ENCODE assay signal across 19 mouse cellular contexts in the genomic region with DNA sequence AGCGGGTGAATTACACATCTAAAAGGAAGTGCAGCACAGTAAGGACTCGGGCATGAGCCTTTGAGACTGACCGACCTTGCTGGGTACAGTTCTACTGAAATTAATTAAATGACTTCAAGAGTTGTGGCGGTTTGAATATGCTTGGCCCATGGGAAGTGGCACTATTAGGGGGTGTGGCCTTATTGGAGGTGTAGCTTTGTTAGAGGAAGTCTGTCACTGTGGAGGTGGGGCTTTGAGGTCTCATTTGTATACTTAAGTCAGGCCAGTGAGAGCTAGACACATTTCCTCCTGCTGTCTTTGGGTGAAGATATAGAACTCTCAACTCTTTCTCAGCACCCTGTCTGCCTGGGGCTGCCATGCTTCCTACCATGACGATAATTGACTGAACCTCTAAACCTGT. TPM values are rescaled to one million over a fixed set of nuclear protein-coding genes. Genes with fewer than 3 reads are reported as not detected.
DNase-seq lines count a peak whose midpoint lies in the region; ATAC-seq and TF ChIP-seq lines count a peak whose summit lies in the region.
"Had no signal": no experiment of that assay in that cellular context is flagged by ENCODE, and none has a peak within 500 bp of the region (broad histone marks: within the 10 kb centered on the region; RNA-seq: fewer than 3 reads in every experiment).

No protein-coding gene starts in this region.

- WGBS in heart, embryonic 15.5 days: 95% methylated on average over 5 of the region's 5 CpGs
- 89% methylated on average over 5 of the region's 5 CpGs for WGBS in liver, postnatal 0 days (ENCODE audit: insufficient replicate concordance)
- 96% methylated on average over 5 of the region's 5 CpGs for WGBS in kidney, embryonic 15.5 days

- no peak overlapping the region for H3K9ac ChIP-seq in heart, embryonic 15.5 days
- H3K9ac ChIP-seq in ES-Bruce4 (ENCODE audit: low read depth, poor library complexity, severe bottlenecking): peak overlapping the region; percentile 77
- no peak overlapping the region for H3K9ac ChIP-seq in liver, postnatal 0 days (replicated peaks)
- no peak overlapping the region for H3K9ac ChIP-seq in kidney, embryonic 15.5 days
- H3K9ac ChIP-seq: hindbrain, embryonic 15.5 days; limb, embryonic 12.5 days; midbrain, embryonic 15.5 days had no signal

- H3K27ac ChIP-seq in heart, embryonic 15.5 days: peak overlapping the region; percentile 82
- peak overlapping the region; percentile 98 for H3K27ac ChIP-seq in ES-Bruce4 (ENCODE audit: insufficient read depth, low read length)
- peak overlapping the region; percentile 11; the same call in 1 of the 2 replicates for H3K27ac ChIP-seq in liver, postnatal 0 days (ENCODE audit: low read depth)
- no peak overlapping the region for H3K27ac ChIP-seq in kidney, embryonic 15.5 days
- H3K27ac ChIP-seq: hindbrain, embryonic 15.5 days; limb, embryonic 12.5 days; macrophage; midbrain, embryonic 15.5 days had no signal

- TF ChIP-seq CTCF in ES-Bruce4 (IDR thresholded peaks at IDR 0.05; ENCODE audit: low read depth, low read length): no peak
- no peak for TF ChIP-seq CTCF in liver, postnatal 0 days (IDR thresholded peaks at IDR 0.05; ENCODE audit: low read depth)

- H3K4me2 ChIP-seq in heart, embryonic 15.5 days: no peak overlapping the region
- no peak overlapping the region for H3K4me2 ChIP-seq in liver, postnatal 0 days (ENCODE audit: low read depth, low read length)
- H3K4me2 ChIP-seq in kidney, embryonic 15.5 days: no peak overlapping the region
- H3K4me2 ChIP-seq: hindbrain, embryonic 15.5 days; limb, embryonic 12.5 days; midbrain, embryonic 15.5 days had no signal

- no peak for TF ChIP-seq EP300 in ES-Bruce4 (IDR thresholded peaks at IDR 0.05; ENCODE audit: insufficient read depth, low read depth, low read length)
- no peak for TF ChIP-seq EP300 in liver, postnatal 0 days (IDR thresholded peaks at IDR 0.05; ENCODE audit: low read depth)

- no peak for ATAC-seq in heart, embryonic 15.5 days (replicated peaks; ENCODE audit: insufficient number of reproducible peaks, insufficient read depth, low FRiP score, low read depth)
- ATAC-seq in liver, postnatal 0 days: no peak
- ATAC-seq in kidney, embryonic 15.5 days (replicated peaks; ENCODE audit: low FRiP score): no peak
- ATAC-seq: CD4-positive, CD25-positive, alpha-beta regulatory T cell, adult 4 months; midbrain, embryonic 15.5 days had no signal

- no peak for TF ChIP-seq POLR2A in ES-Bruce4 (IDR thresholded peaks at IDR 0.05; ENCODE audit: insufficient read depth, low read length)

- DNase-seq in heart, adult 11 months: no peak
- DNase-seq in R1 (ENCODE audit: low read depth, low spot score): peak; percentile 91
- no peak for DNase-seq in liver, postnatal 0 days
- no peak for DNase-seq in embryo, embryonic 10 days (ENCODE audit: low spot score)
- no peak for DNase-seq in kidney, postnatal 4 days
- DNase-seq: cerebellum, adult 11 months; lung, adult 18-20 months; thymus, postnatal 36 days had no signal

- no peak overlapping the region for H3K4me3 ChIP-seq in heart, embryonic 15.5 days
- peak overlapping the region; percentile 42 for H3K4me3 ChIP-seq in ES-Bruce4 (ENCODE audit: low read depth, low read length)
- no peak overlapping the region for H3K4me3 ChIP-seq in liver, postnatal 0 days (ENCODE audit: low read depth, low read length)
- no peak overlapping the region for H3K4me3 ChIP-seq in kidney, embryonic 15.5 days (replicated peaks)
- H3K4me3 ChIP-seq: hindbrain, embryonic 15.5 days; layer of hippocampus, adult 2 months; limb, embryonic 12.5 days; midbrain, embryonic 15.5 days had no signal

- H3K4me1 ChIP-seq in heart, embryonic 15.5 days (replicated peaks): peaks cover 19% of the 10 kb centered on the region
- peaks cover 2% of the 10 kb centered on the region for H3K4me1 ChIP-seq in ES-Bruce4 (ENCODE audit: control insufficient read depth, insufficient read depth, low read length)
- no peaks in the 10 kb centered on the region for H3K4me1 ChIP-seq in liver, postnatal 0 days (ENCODE audit: insufficient read depth)
- peaks cover 8% of the 10 kb centered on the region for H3K4me1 ChIP-seq in kidney, embryonic 15.5 days
- H3K4me1 ChIP-seq: hindbrain, embryonic 15.5 days; limb, embryonic 12.5 days; midbrain, embryonic 15.5 days had no signal

- H3K36me3 ChIP-seq in heart, embryonic 15.5 days: peaks cover 72% of the 10 kb centered on the region
- peaks cover 33% of the 10 kb centered on the region for H3K36me3 ChIP-seq in ES-Bruce4 (ENCODE audit: control insufficient read depth, insufficient read depth, low read length, poor library complexity, severe bottlenecking)
- peaks cover 66% of the 10 kb centered on the region for H3K36me3 ChIP-seq in liver, postnatal 0 days (replicated peaks; ENCODE audit: insufficient read depth, low read length)
- peaks cover 97% of the 10 kb centered on the region for H3K36me3 ChIP-seq in kidney, embryonic 15.5 days

- no peaks in the 10 kb centered on the region for H3K9me3 ChIP-seq in heart, embryonic 15.5 days (replicated peaks)
- H3K9me3 ChIP-seq in ES-Bruce4 (replicated peaks; ENCODE audit: control insufficient read depth, insufficient read depth, low read length, poor library complexity, severe bottlenecking): peaks cover 9% of the 10 kb centered on the region
- H3K9me3 ChIP-seq in liver, postnatal 0 days (ENCODE audit: low read length): no peaks in the 10 kb centered on the region
- H3K9me3 ChIP-seq in kidney, embryonic 15.5 days (replicated peaks): no peaks in the 10 kb centered on the region
- H3K9me3 ChIP-seq: hindbrain, embryonic 15.5 days; limb, embryonic 12.5 days; midbrain, embryonic 15.5 days had no signal

- H3K27me3 ChIP-seq in heart, embryonic 15.5 days: no peaks in the 10 kb centered on the region
- no peaks in the 10 kb centered on the region for H3K27me3 ChIP-seq in ES-Bruce4 (ENCODE audit: control insufficient read depth, insufficient read depth, low read length, poor library complexity, severe bottlenecking)
- H3K27me3 ChIP-seq in liver, postnatal 0 days (ENCODE audit: insufficient read depth, low read length): no peaks in the 10 kb centered on the region
- H3K27me3 ChIP-seq in kidney, embryonic 15.5 days: no peaks in the 10 kb centered on the region
- H3K27me3 ChIP-seq: hindbrain, embryonic 15.5 days; limb, embryonic 12.5 days; midbrain, embryonic 15.5 days; Patski had no signal

RNA-seq across cellular contexts. Expression of a gene that starts 30.2 kb away (rescaled TPM):
- 24.2 and 26.0 TPM in 2 replicates for polyA plus RNA-seq in heart, embryonic 15.5 days (2015; fragmentation: Nextera tagmentation; extraction: Ambion mirVana)
- polyA plus RNA-seq in ES-Bruce4 (2011; ENCODE audit: insufficient read depth, insufficient read length, low read depth, missing spikeins): 45.8 and 52.8 TPM in 2 replicates
- polyA plus RNA-seq in liver, postnatal 0 days (2015; fragmentation: Nextera tagmentation; extraction: Ambion mirVana): 16.9 and 17.5 TPM in 2 replicates
- 41.0 and 45.1 TPM in 2 replicates for polyA plus RNA-seq in kidney, embryonic 15.5 days (2015; fragmentation: Nextera tagmentation; extraction: Ambion mirVana)

RNA-seq across cellular contexts. Expression of a gene that starts 35.6 kb away (rescaled TPM):
- 23.8 and 25.3 TPM in 2 replicates for polyA plus RNA-seq in heart, embryonic 15.5 days (2015; fragmentation: Nextera tagmentation; extraction: Ambion mirVana)
- polyA plus RNA-seq in ES-Bruce4 (2011; ENCODE audit: insufficient read depth, insufficient read length, low read depth, missing spikeins): 7.5 and 8.0 TPM in 2 replicates
- polyA plus RNA-seq in liver, postnatal 0 days (2015; fragmentation: Nextera tagmentation; extraction: Ambion mirVana): 11.2 and 11.4 TPM in 2 replicates
- polyA plus RNA-seq in kidney, embryonic 15.5 days (2015; fragmentation: Nextera tagmentation; extraction: Ambion mirVana): 34.6 and 35.7 TPM in 2 replicates

RNA-seq across cellular contexts. Expression of a gene that starts 35.9 kb away (rescaled TPM):
- polyA plus RNA-seq in heart, embryonic 15.5 days (2015; fragmentation: Nextera tagmentation; extraction: Ambion mirVana): 7.4 and 9.2 TPM in 2 replicates
- 19.7 and 26.4 TPM in 2 replicates for polyA plus RNA-seq in ES-Bruce4 (2011; ENCODE audit: insufficient read depth, insufficient read length, low read depth, missing spikeins)
- 1.7 and 1.9 TPM in 2 replicates for polyA plus RNA-seq in liver, postnatal 0 days (2015; fragmentation: Nextera tagmentation; extraction: Ambion mirVana)
- 15.0 and 16.6 TPM in 2 replicates for polyA plus RNA-seq in kidney, embryonic 15.5 days (2015; fragmentation: Nextera tagmentation; extraction: Ambion mirVana)

RNA-seq across cellular contexts. Expression of a gene that starts 47.2 kb away (rescaled TPM):
- polyA plus RNA-seq in heart, embryonic 15.5 days (2015; fragmentation: Nextera tagmentation; extraction: Ambion mirVana): 0.10 TPM in 1 of 2 replicates, not detected in the other
- not detected in 2 replicates for polyA plus RNA-seq in ES-Bruce4 (2011; ENCODE audit: insufficient read depth, insufficient read length, low read depth, missing spikeins)
- not detected in 2 replicates for polyA plus RNA-seq in liver, postnatal 0 days (2015; fragmentation: Nextera tagmentation; extraction: Ambion mirVana)
- 0.16 TPM in 1 of 2 replicates, not detected in the other for polyA plus RNA-seq in kidney, embryonic 15.5 days (2015; fragmentation: Nextera tagmentation; extraction: Ambion mirVana)
- polyA plus RNA-seq: CD4-positive, CD25-positive, alpha-beta regulatory T cell, adult 4 months; limb, embryonic 12.5 days; macrophage; spleen, adult 2 months had no signal

RNA-seq across cellular contexts. Expression of a gene that starts 47.3 kb away (rescaled TPM):
- 252 and 294 TPM in 2 replicates for polyA plus RNA-seq in heart, embryonic 15.5 days (2015; fragmentation: Nextera tagmentation; extraction: Ambion mirVana)
- polyA plus RNA-seq in ES-Bruce4 (2011; ENCODE audit: insufficient read depth, insufficient read length, low read depth, missing spikeins): 328 and 372 TPM in 2 replicates
- polyA plus RNA-seq in liver, postnatal 0 days (2015; fragmentation: Nextera tagmentation; extraction: Ambion mirVana): 131 and 142 TPM in 2 replicates
- polyA plus RNA-seq in kidney, embryonic 15.5 days (2015; fragmentation: Nextera tagmentation; extraction: Ambion mirVana): 622 and 668 TPM in 2 replicates
